Mouse (Mus musculus): ENCODE results near the gene Mettl6.

- TF ChIP-seq GATA1 (IDR thresholded peaks at IDR 0.05; ENCODE audit: low read length) (no peak), TAL1 (IDR thresholded peaks at IDR 0.05; ENCODE audit: low read length) (no peak)
Measured at GRCm38 (mm10) chr14:31499526-31499925, 4.7 kb upstream of the Mettl6 start.
